Mouse (Mus musculus): ENCODE measurements around the gene Mroh2a.
A peak's percentile ranks its signal among the peaks of the same experiment; 100 is the strongest.
"Not testable (repeated sequence)": the region's sequence is repeated elsewhere in the genome, so short reads cannot be mapped to it uniquely, and the experiment has no call there.

Mroh2a gene

GRCm38 (mm10) chr1:88218591-88218990, 8.2 kb upstream of the Mroh2a start:
- peak; percentile 15 for DNase-seq (ENCODE audit: extremely low spot score)

GRCm38 (mm10) chr1:88219054-88219453, 7.7 kb upstream of the Mroh2a start:
- no peak for DNase-seq (ENCODE audit: extremely low spot score)

DNA sequence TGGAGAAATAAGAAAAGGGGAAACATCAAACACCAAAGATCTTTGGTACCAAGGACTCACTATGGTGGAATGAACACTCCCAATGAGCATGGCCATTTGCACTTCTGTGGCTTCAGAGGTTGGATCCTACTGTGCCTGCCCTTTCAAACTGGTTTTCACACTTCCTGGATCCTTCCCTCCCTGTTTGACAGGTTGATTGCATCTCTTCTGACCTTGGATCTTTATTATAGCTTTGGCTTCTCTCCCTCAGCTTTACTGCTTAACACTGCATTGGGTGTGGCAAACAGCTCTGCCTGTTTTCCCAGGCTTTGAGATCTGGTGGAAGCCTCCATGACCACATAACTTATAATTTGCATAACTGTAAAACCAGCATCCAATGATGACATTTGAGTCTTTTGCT, 6.5 kb upstream of the Mroh2a start:
- DNase-seq (ENCODE audit: extremely low spot score), result peak; percentile 19

- DNase-seq (ENCODE audit: extremely low spot score), result no peak
These were observed 4.6 kb upstream of the Mroh2a start for GRCm38 (mm10) chr1:88222216-88222615.

DNA sequence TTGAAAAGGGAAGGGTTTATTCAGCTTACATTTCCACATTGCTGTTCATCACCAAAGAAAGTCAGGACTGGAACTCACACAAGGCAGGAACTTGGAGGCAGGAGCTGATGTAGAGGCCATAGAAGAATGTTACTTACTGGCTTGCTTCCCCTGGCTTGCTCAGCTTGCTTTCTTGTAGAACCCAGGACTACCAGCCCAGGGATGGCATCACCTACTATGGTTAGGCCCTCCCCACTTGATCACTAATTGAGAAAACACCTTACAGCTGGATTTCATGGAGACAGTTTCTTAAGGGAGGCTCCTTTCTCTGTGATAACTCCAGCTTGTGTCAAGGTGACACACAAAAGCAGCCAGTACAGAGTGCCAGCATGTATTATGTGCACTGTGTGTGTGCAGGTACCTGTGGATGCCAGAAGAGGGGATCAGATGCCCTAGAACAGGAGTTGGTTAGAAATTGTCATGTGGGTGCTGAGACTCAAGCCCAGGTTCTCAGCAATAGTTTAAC, 3.7 kb upstream of the Mroh2a start:
- not testable (repeated sequence) for DNase-seq (ENCODE audit: extremely low spot score)

GRCm38 (mm10) chr1:88223591-88223990, 3.2 kb upstream of the Mroh2a start:
- DNase-seq (ENCODE audit: extremely low spot score), result no peak

- no peak for DNase-seq (ENCODE audit: extremely low spot score)
These were observed 2.6 kb upstream of the Mroh2a start for GRCm38 (mm10) chr1:88224029-88224776.

GRCm38 (mm10) chr1:88225301-88225700, 1.5 kb upstream of the Mroh2a start:
- not testable (repeated sequence) for DNase-seq (ENCODE audit: extremely low spot score)

DNA sequence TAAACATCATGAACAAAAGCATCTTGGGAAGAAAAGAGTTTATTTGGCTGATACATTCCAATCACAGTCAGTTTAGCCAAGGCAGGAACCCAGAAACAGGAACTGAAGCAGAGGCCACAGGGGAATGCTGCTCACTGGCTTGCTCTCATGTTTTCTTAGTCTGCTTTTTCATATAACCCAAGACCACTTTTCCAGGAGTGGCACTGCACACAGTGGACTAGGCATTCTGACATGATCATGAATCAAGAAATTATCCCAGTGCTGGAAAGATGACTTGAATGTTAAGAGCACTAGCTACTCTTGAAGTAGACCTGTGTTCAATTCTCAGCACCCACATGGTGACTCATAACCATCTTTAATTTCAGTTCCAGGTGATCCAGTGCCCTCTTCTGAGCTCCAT, 1.0 kb upstream of the Mroh2a start:
- DNase-seq (ENCODE audit: extremely low spot score), result no peak

- DNase-seq (ENCODE audit: extremely low spot score), result no peak
These were observed 696 bp downstream of the Mroh2a start for GRCm38 (mm10) chr1:88227482-88227881.

GRCm38 (mm10) chr1:88228121-88228520, 1.3 kb downstream of the Mroh2a start:
- no peak for DNase-seq (ENCODE audit: extremely low spot score)

DNA sequence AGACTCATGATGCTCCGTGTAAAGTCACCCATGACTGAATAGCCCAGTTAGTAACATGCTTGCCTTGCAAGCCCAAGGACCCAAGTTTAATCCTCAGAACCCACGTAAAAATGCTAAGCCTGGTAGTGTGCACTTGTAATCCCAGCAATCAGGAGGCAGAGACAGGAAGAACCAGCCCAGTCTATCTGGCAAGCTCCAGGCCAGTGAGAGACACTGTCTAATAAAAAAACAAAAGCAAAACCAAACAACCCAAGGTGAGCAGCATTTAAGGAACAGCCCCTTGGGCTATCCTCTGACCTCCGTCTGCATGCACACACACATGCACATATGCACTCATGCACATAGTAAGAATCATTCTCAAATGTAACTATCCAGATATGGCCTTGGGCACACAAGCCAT, 2.8 kb downstream of the Mroh2a start:
- no peak for DNase-seq (ENCODE audit: extremely low spot score)

DNA sequence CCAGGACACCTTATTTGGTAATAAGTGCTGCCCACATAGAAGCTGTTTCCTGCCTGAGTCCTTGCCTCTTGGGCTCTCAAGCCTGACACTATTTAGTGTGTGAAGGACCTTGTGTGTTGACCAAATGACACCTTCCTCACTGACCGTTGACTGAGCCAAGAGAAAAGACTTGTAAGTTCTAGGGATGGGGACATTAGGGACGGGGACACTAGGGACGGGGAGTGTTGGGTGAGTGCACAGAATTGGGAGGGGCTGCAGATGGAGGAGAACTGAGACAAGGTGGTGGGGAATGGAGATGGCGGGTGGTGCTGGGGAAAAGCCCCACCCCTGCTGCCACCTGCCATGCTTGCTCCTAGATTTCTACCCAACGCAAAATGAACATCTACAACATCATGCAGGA, 3.2 kb downstream of the Mroh2a start:
- no peak for DNase-seq (ENCODE audit: extremely low spot score)

DNA sequence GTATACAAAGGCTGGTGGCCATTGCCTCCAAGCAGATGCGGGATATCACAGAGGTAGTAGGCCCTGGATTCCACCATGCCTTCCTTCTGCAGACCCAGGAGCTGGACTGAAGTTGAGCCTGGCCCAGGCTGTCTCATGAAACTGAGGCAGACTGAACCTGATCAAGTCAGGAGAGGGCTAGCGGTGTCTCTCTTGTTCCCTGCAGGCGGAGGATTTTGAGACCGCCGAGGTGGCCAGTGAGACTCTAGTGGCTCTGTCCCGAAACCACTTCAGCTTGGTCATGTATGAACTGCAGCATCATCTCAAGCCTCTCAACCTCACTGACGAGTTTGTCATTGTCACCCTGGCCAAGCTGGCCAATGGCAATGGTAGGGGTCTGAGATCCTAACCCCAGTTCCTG, 3.6 kb downstream of the Mroh2a start:
- no peak for DNase-seq (ENCODE audit: extremely low spot score)

- DNase-seq (ENCODE audit: extremely low spot score), result no peak
These were observed 4.4 kb downstream of the Mroh2a start for GRCm38 (mm10) chr1:88230981-88231802.

- DNase-seq (ENCODE audit: extremely low spot score), result no peak
These were observed 5.2 kb downstream of the Mroh2a start for GRCm38 (mm10) chr1:88231803-88232499.

DNA sequence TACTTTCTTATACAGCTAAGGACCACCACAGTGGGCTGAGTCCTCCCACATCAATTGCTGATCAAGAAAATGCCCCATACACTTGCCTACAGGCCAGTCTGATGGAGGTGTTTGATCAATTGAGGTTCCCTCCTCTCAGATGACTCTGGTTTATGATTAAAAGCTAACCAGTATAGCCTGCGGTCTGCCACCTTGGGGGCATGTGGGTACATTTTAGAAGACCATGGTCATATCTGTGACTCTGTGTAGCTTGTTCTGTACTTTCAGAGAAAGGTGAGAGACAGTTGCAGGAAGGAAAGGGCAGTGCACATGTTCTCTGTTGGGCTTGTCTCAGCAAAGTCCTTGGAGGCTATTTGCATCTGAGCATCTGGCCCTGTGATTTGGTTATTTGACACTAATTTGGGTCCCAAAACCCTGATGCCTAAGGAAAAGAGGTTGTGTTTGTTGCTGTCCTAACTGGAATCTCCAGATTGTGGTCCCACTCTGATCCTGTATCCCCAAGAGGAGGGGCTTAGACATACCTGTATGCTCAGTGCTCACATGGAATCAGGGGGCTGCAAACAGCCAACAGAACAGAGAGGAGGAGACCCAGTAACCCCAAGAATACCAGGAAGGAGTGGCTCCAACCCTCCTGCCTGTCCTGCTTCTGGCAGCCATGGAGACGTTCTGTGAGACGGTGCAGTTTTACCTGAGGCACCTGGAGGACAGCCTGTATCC, 6.0 kb downstream of the Mroh2a start:
- DNase-seq (ENCODE audit: extremely low spot score), result no peak

- DNase-seq (ENCODE audit: extremely low spot score), result no peak
These were observed 6.8 kb downstream of the Mroh2a start for GRCm38 (mm10) chr1:88233421-88234247.

DNA sequence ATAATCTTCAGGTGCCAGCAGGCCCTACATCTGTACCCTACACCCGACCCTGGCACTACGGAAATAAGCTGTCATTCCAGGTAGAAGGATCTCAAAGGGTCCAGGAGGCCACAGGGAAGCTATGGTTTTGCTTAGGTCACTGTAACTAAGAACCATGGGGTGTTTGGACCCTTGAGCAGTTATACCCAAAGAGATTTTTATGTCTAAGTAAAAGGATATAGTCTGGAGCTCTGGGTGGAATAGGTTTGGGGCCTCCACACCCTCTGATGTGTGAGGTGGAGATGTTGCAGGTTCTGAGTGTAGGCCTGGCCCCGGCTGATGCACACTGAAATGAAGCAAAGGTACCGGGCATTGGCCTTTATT, 7.4 kb downstream of the Mroh2a start:
- DNase-seq (ENCODE audit: extremely low spot score), result no peak

DNA sequence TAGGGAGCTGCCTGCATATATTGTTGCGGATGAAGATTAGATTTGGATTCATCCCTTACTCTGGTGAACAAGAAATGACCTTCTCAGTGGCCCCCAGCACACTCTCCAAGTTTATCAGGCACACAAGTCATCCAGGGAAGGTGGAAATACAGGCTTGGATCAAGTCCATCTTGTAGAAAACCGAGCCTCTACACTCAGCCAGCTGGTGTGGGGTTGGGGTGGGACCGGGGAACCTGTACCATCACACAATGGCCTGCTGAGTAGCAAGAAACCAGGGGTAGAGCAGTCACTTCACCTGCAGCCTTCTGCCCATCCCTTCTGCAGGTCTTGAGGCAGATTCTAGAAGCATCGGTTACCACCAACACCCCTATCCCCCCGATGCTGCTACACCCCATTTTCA, 7.9 kb downstream of the Mroh2a start:
- no peak for DNase-seq (ENCODE audit: extremely low spot score)

All from embryo, embryonic 9.5 days (tissue).